Mouse (Mus musculus) kidney, adult 2 months (tissue): Measurements from ENCODE around the gene 1700023F06Rik.

ENCODE experiments used
- CTCF ChIP-seq: fragments of 200-500 bp; conservative IDR thresholded peaks from 2 replicates; pipeline ENCODE4 v1.5.1; 2011; ENCODE audit warnings: low read depth, mild to moderate bottlenecking, control low read depth, low read length, moderate library complexity, mixed read lengths; ENCODE audit not compliant: insufficient read depth, insufficient read length
- POLR2A ChIP-seq: fragments of 200-500 bp; IDR thresholded peaks from one replicate; pipeline ENCODE4 v1.6.1; 2011; ENCODE audit warnings: low read depth, low read length, control low read depth

DNA sequence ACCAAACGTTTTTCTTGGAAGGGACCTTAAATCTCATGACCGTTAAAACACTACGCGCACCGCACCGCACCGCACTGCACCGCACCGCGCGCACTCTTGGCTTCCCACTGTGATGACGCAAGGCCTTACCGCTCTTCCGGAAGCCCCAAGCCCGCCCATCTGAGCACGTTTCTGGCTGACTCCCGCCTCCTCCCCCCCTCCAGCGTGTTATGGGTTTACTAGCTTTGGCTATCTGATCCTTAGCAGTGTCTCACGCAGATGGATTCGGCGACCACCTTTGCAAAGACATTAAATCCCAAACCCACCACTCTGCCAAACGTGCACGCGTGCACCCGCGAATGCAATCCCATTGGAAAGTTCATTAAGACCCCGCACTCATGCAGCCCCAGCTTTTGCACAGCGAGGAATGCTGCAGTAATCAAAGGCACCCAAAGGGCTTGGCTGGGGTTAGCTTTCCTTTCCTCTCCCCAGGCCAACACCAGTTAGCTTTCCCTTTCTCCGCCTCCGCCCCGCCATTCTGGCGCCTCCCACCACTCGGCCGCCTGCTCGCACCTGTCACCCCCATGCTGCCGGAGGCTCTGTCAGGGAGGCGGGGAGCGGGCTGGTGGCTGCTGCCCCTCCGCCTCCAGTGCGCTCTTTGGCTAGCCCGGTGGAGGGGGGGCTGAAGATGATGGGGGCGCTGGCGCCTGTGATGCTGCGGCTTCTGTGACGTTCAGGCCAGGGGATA is 9.6 kb upstream of the 1700023F06Rik start, which contains the start of gene Spata32:
- TF ChIP-seq CTCF, result no peak
- TF ChIP-seq POLR2A, result no peak
